Mouse (Mus musculus) 3134 (cell line): ENCODE measurements around the gene B3gnt3.
"Not testable (repeated sequence)": the region's sequence is repeated elsewhere in the genome, so short reads cannot be mapped to it uniquely, and the experiment has no call there.

ENCODE experiments used
- DNase-seq: peaks from one replicate; pipeline ENCODE4 v3.0.0-alpha.2; 2011; ENCODE audit warnings: low spot score; ENCODE audit not compliant: insufficient read length; ENCODE audit errors: extremely low read depth

The B3gnt3 gene

GRCm38 (mm10) chr8:71701414-71702086 lies at the start of gene B3gnt3:
Gene B3gnt3, minus strand, starts transcription at chr8:71701789.
- no peak for DNase-seq

GRCm38 (mm10) chr8:71749321-71750075 lies 47.9 kb upstream of the B3gnt3 start:
- DNase-seq = not testable (repeated sequence)

DNA sequence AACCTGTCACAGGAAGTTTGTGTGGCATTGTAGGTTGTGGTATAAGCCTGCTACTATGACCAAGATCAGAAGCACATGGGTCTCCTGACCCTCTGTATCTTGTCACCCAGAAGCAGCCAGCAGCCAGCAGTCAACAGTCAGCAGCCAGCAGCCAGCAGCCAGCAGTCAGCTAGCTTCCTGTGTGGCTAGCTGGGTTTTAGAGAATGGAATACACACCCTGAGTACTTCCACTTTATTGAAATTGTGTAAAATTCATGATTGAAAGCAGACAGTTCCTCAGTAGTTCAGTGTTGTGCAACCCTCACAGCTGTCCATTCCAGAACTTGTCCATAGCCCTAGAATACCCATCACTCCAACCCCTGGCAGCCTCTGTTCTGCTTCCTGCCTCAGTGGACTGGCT lies 45.5 kb upstream of the B3gnt3 start:
- DNase-seq = not testable (repeated sequence)

DNA sequence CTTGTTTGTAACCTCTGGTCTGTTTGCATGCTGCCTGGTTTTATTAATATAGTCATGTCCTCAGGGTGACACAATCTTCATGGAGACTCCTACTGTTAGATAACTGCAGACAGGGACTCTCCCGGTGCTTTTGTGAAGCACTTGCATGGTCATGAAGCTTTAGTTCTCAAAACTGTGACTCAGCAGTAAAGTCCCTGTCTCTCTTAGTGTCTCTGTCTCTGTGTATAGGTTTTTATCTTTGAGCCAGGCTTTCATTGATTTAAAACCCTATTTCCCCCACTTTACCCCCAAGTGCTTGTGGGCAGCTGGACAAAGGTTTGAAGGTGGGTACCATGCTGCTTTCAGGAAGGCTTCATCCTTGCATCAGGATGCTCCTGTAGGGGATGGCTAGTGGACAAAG lies 43.7 kb upstream of the B3gnt3 start:
- DNase-seq = no peak

DNA sequence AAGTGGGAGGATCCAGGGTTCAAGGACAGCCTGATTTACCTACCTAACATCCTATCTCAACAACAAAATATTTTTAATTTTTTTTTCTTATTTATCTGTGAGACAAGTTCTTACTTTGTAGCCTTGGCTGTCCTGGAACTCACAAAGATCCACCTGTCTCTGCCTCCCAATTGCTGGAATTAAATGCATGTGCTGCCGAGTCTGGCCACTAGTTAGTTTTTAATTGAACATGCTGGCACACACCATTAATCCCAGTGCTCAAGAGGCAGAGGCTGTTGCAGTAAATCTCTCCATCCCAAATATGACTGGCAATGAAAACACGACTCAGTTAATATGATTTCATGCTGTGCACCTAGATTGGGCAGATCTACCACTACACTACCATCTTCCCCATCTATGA lies 41.2 kb upstream of the B3gnt3 start:
- DNase-seq = no peak

DNA sequence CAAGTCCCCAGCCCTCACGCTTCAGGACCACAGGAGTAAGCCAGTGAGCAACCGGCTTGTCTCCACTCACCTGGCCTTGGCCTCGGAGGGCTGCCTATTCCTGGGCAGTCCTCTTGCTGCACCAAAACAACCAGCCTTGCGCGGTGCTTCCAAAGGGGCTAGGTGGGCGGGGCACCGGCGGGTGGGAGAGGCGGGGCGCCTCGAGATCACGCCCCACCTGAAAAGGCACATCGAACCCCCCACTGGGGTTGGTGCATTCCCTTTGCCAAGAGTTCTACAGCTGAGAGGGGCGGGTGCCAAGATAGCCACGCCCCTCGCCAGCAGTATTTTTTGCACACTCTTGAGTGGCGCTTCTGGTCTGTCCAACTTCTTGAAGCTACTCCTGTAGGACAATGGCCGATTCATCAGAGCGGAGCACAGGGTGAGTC lies 40.1 kb upstream of the B3gnt3 start:
- DNase-seq = no peak

DNA sequence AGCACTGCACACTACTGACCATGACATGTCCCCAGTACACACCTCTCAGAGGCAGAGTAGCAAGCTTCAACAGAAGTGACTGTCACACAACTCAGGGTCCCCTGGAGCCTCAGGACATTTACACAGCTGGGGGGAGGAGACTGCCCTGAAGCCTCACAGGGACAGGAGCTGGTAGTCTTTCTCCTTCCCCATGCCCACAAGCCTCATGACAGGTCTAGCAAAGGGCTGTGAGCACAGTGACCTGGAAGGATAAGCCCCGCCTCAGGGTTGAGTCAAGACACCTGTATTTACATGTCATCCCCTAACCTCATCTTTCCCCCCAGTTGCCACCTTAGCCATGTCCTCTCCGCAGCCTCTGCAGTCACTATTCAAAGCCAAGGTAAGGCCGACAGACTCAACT lies 39.6 kb upstream of the B3gnt3 start:
- DNase-seq = no peak

DNA sequence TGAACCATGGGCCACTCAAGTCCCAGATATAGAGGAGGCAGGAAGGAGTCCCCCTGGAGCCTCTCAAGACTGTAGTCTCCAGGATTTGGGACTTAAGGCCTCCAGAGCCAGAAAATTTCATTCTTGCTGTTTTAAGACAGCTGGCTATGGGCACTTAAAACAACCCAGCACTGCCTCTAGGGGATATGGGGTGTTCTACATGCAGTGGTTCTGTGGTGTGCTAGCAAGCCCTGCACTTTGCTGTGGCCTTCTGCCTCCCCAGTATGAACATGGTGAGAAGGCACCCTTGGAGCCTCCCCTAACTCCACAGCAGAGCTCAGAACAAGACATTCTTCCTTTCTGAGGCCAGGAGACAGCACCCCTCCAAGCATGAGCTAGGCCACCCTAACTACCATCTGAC lies 36.7 kb upstream of the B3gnt3 start:
- not testable (repeated sequence) for DNase-seq

- DNase-seq = no peak
Measured at GRCm38 (mm10) chr8:71731652-71732230, 30.2 kb upstream of the B3gnt3 start.

DNA sequence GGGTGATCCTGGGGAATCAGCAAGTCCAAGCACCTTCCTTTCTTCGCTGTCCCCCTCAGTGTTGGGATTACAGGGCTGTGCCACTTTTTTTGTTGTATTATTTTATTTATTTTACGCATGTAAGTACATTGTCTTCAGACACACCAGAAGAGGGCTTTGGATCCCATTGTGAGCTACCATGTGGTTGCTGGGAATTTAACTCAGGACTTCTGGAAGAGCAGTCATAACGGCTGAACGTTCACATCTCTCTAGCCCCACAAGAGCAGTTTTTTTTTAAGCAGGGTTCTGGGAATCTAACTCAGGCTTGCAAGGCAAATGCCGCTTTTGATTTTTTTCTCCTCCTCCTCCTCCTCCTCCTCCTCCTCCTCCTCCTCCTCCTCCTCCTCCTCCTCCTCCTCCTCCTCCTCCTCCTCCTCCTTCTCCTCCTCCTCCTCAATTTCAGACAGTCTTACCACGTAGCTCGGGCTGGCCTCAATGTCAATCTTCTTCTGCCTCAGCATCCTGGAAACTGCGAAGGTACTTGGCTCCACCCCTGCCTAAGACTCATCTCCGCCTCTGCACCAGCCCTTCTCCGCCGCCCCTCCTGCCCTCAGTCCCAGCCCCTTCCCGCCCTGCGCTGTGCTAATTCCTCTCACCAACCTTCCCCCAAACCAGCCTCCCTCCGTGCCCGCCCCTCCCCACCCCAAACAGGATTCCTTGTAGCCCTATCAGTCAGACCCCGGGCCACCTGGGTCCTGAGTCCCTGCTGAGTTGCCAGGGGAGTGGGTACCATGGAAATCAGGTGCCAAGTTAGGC lies 27.4 kb upstream of the B3gnt3 start:
- DNase-seq = no peak

DNA sequence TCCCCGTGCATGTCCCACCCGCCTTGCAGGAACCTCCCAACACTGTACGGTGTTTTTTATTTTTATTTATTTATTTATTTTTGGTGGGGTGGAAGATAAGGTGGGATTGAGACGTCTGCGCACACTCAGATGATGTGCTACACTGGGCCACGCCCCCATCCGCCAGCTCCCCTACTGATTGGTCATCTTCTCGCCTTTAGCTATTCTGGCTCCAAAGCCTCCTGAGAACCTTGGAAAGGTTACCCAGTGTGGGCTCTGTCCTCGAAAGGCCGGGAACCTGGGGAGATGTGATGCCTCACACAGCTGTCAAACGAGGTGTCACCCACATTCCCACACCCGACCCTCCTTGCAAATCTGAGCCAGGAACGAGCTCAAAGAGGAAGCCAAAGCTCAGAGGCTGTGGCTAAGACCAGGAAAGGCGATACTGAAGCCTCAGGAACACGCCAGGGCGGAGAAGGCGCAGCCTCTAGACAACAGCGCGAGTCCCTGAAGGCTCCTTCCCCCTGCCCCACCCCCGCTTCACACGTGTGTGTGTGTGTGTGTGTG lies 26.7 kb upstream of the B3gnt3 start:
- DNase-seq = no peak

- no peak for DNase-seq
Measured at GRCm38 (mm10) chr8:71725122-71725924, 23.7 kb upstream of the B3gnt3 start, which contains the start of gene Fcho1. Gene Fcho1, minus strand, starts transcription at chr8:71725716.

DNA sequence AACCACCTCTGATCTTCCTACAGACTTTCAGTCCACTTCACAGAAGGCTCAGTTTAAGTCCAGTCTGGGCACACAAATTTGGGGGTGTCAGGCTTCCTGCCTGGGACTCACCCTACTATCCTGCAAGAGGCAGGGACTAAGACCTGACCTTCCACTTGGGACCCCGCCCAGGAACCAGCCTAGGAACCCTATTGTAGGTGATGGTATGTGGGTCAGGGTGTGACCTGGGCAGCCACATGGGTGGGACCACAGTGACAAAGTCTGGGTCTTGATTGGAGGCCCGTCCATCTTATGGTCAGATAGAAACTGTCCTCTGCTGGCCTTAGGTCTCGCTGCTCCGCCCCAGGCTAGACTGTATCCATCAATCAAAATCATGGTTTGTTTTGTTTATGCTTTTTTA lies 22.8 kb upstream of the B3gnt3 start:
- no peak for DNase-seq

- DNase-seq = peak; percentile 53
Measured at GRCm38 (mm10) chr8:71723047-71723551, 21.5 kb upstream of the B3gnt3 start.

GRCm38 (mm10) chr8:71719928-71720457 lies 18.4 kb upstream of the B3gnt3 start:
- DNase-seq = no peak

- no peak for DNase-seq
Measured at GRCm38 (mm10) chr8:71719218-71719617, 17.6 kb upstream of the B3gnt3 start.

DNA sequence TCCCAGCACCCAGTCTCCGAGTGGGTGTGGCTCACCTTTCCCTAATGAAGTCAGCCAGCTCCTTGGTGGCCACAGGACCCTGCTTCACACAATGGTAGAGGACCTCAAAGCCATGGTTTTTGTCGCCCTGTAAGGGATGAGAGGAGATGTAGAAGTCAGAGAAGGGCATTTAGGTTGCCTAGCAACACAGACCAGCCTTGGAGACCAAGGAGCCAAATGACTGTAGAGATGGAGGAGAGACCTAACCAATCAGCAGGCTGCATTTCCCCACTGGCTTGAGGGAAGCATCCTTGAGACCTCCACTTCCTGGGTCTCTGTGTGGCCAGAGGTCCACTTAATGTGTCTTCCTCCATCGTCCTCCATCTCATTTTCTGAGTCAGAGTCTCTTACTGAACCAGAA lies 16.7 kb upstream of the B3gnt3 start:
- no peak for DNase-seq

- DNase-seq = no peak
Measured at GRCm38 (mm10) chr8:71717096-71717495, 15.5 kb upstream of the B3gnt3 start.

DNA sequence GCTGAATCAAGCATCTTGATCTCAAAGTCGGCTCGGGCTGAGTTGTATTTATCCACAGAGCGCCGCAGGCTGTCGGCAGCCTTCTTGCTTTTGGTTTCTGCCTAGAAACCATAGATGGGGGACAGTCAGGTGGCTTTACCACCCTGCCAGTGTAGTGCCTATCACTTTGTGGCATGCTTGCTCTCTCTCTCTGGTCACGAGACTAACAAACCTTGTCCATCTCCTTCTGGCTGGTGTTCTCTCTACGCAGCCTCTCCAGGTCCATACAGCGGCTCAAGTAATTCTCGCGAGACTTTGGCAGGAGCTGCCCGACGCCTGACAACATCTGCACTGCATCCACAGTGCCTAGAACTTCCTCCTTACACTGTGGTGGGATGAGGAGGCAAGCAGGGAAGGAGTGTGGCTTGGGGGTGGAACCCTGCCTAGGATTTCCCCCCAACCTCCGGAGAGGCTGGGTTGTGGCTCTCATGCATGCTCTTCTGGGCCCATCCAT lies 15.0 kb upstream of the B3gnt3 start:
- no peak for DNase-seq
